Mouse (Mus musculus): ENCODE results near the gene Mov10. TPM values are rescaled to one million over a fixed set of nuclear protein-coding genes. Genes with fewer than 3 reads are reported as not detected.
"Not testable (repeated sequence)": the region's sequence is repeated elsewhere in the genome, so short reads cannot be mapped to it uniquely, and the experiment has no call there.

Gene Mov10
- polyA plus RNA-seq, 1 experiment: 13.5 TPM

DNA sequence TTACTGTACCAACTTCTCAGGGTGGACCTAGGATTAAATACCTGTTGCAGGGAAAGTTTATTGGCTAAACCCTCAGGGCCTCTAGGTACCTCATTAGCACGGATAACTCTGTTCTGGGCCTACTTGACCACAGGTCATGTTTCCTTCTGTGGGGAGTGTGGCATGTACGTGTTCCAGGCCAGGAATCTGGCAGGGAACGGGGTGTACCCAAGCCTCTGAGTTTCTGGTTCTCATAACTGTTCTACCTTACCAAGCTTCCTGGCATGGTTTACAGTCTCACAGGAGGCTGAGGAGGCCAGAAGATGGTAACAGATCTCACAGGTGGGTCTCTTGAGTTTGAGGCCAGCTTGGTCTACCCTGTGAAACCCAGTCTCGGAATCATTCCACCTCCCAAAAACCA lies 28.2 kb upstream of the Mov10 start:
- no peak for DNase-seq
- TF ChIP-seq POLR2A (IDR thresholded peaks at IDR 0.05; ENCODE audit: borderline replicate concordance, extremely low read depth, low read depth, low read length) (no peak), CTCF (IDR thresholded peaks at IDR 0.05; ENCODE audit: insufficient read depth, low read length) (no peak)
- no peak overlapping the region for H3K4me3 ChIP-seq (replicated peaks; ENCODE audit: extremely low read depth, low read depth, low read length)
- WGBS: 81% methylated on average over 4 of the region's 4 CpGs
- peaks cover 4% of the 10 kb centered on the region; the same call in 1 of the 2 replicates for H3K4me1 ChIP-seq (ENCODE audit: control insufficient read depth, insufficient read depth, low read length)

DNA sequence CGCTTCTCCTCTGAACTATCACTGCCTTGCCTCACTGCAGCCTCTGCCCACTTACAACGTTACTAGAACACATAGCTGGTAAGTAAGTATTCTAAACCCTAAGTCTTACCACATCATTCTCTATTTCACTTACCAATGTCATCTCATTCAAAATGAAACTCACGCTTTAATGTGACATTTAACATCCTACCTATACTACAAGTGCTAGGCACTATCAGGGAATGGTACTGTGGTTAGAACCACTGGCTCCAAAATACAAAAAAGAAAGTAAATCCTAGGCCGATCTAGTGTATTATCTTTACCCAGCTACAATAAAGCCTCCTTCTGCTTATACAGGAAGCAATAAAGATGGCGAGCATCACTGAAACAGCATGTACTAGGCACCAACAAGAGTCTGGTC lies 22.7 kb upstream of the Mov10 start:
- no peak overlapping the region for H3K4me3 ChIP-seq (replicated peaks; ENCODE audit: extremely low read depth, low read depth, low read length)
- no peaks in the 10 kb centered on the region for H3K4me1 ChIP-seq (ENCODE audit: control insufficient read depth, insufficient read depth, low read length)
- no peak for TF ChIP-seq CTCF (IDR thresholded peaks at IDR 0.05; ENCODE audit: insufficient read depth, low read length)
- TF ChIP-seq POLR2A (IDR thresholded peaks at IDR 0.05; ENCODE audit: borderline replicate concordance, extremely low read depth, low read depth, low read length): no peak
- WGBS: 93% methylated on average over 5 of the region's 5 CpGs
- no peak for DNase-seq

DNA sequence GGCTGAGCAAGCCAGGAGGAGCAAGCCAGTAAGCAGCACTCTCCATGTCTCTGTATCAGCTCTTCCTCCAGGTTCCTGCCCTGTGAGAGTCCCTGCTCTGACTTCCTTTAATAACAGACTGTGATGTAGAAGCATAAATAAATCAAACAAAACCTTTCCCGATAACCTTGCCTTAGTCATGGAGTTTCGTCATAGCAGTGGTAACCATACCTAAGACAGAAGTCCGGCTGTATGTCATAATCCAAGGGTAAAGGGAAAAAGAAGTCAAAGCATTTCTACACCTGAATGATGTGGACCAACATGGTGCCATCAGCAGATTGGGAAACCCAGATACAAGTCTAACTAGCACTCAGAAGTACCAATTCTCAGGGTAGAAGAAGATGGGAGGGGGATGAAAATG lies 17.4 kb upstream of the Mov10 start:
- TF ChIP-seq CTCF (IDR thresholded peaks at IDR 0.05; ENCODE audit: insufficient read depth, low read length) (no peak), POLR2A (IDR thresholded peaks at IDR 0.05; ENCODE audit: borderline replicate concordance, extremely low read depth, low read depth, low read length) (no peak)
- no peaks in the 10 kb centered on the region for H3K4me1 ChIP-seq (ENCODE audit: control insufficient read depth, insufficient read depth, low read length)
- 87% methylated on average over 3 of the region's 3 CpGs for WGBS

GRCm38 (mm10) chr3:104822413-104822812 lies 4.0 kb upstream of the Mov10 start:
- WGBS: 89% methylated on average over 3 of the region's 3 CpGs
- Histone ChIP-seq H3K4me1 (ENCODE audit: control insufficient read depth, insufficient read depth, low read length) (peaks cover 7% of the 10 kb centered on the region), H3K4me3 (replicated peaks; ENCODE audit: extremely low read depth, low read depth, low read length) (no peak overlapping the region)
- TF ChIP-seq POLR2A (IDR thresholded peaks at IDR 0.05; ENCODE audit: borderline replicate concordance, extremely low read depth, low read depth, low read length): no peak
- TF ChIP-seq CTCF (IDR thresholded peaks at IDR 0.05; ENCODE audit: insufficient read depth, low read length): no peak
- DNase-seq: no peak

More for the DNA sequence above, 17.4 kb upstream of the Mov10 start:
- no peak for DNase-seq
- H3K4me3 ChIP-seq (replicated peaks; ENCODE audit: extremely low read depth, low read depth, low read length): no peak overlapping the region

- Histone ChIP-seq H3K4me1 (ENCODE audit: control insufficient read depth, insufficient read depth, low read length) (peaks cover 9% of the 10 kb centered on the region), H3K4me3 (replicated peaks; ENCODE audit: extremely low read depth, low read depth, low read length) (no peak overlapping the region)
- WGBS: 46% methylated on average over 1 of the region's 1 CpGs
- DNase-seq: no peak
- TF ChIP-seq CTCF (IDR thresholded peaks at IDR 0.05; ENCODE audit: insufficient read depth, low read length) (no peak), POLR2A (IDR thresholded peaks at IDR 0.05; ENCODE audit: borderline replicate concordance, extremely low read depth, low read depth, low read length) (no peak)
Observed at GRCm38 (mm10) chr3:104820426-104820825, 2.1 kb upstream of the Mov10 start.

DNA sequence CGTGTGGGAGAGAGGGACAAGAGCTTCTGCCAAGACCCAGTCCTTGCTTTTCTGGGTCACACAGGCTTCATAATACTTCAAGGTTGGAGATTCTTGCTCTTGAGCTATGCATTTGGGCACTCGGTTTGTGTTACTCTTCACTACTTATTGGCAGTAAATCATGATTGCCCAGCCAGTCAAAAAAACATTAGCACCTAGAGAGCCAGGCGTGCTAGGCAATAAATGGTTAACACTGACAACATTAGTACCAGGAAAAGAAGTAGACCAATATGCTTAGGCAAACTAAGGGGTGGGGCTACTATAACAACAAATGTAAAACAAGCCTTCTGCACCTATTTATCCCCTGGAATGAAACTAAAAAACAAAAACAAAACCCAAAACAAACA lies 379 bp upstream of the Mov10 start:
- peak overlapping the region; percentile 97 for H3K4me3 ChIP-seq (replicated peaks; ENCODE audit: extremely low read depth, low read depth, low read length)
- WGBS: 3% methylated on average over 3 of the region's 3 CpGs

GRCm38 (mm10) chr3:104817481-104817990 lies 827 bp downstream of the Mov10 start:
- peak; percentile 69 for DNase-seq
- peak overlapping the region; percentile 97 for H3K4me3 ChIP-seq (replicated peaks; ENCODE audit: extremely low read depth, low read depth, low read length)
- 0 out of 2 replicates have a peak, but pooled peaks have one; percentile 7 for TF ChIP-seq POLR2A (IDR thresholded peaks at IDR 0.05; ENCODE audit: borderline replicate concordance, extremely low read depth, low read depth, low read length)
- no peak for TF ChIP-seq CTCF (IDR thresholded peaks at IDR 0.05; ENCODE audit: insufficient read depth, low read length)

More for the DNA sequence above, 379 bp upstream of the Mov10 start:
- DNase-seq: no peak
- no peak for TF ChIP-seq POLR2A (IDR thresholded peaks at IDR 0.05; ENCODE audit: borderline replicate concordance, extremely low read depth, low read depth, low read length)
- TF ChIP-seq CTCF (IDR thresholded peaks at IDR 0.05; ENCODE audit: insufficient read depth, low read length): no peak
- peaks cover 9% of the 10 kb centered on the region for H3K4me1 ChIP-seq (ENCODE audit: control insufficient read depth, insufficient read depth, low read length)

DNA sequence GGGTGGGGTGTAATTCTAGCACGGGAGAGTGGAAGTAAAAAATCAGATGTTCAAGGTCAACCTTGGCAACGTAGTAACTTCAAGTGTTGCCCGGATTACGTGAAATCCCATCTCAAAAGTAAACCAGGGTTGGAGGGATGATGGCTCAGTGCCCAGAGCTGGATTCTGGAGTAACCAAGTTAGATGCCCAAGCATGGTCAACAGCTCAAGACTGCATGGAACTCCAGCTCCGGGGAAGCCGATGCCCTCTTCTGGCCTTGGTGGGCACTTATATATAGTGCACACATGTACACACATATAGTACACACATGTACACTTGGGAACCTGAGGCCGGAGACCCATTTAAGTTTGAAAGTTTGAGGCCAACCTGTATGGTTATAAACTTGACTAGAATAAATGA lies 2.2 kb downstream of the Mov10 start:
- Histone ChIP-seq H3K4me3 (replicated peaks; ENCODE audit: extremely low read depth, low read depth, low read length) (no peak overlapping the region), H3K4me1 (ENCODE audit: control insufficient read depth, insufficient read depth, low read length) (peaks cover 9% of the 10 kb centered on the region)
- DNase-seq: no peak
- TF ChIP-seq POLR2A (IDR thresholded peaks at IDR 0.05; ENCODE audit: borderline replicate concordance, extremely low read depth, low read depth, low read length): no peak
- no peak for TF ChIP-seq CTCF (IDR thresholded peaks at IDR 0.05; ENCODE audit: insufficient read depth, low read length)
- 86% methylated on average over 7 of the region's 7 CpGs for WGBS

More at GRCm38 (mm10) chr3:104817481-104817990, 827 bp downstream of the Mov10 start:
- under 1% methylated on average over 44 of the region's 46 CpGs for WGBS
- peaks cover 9% of the 10 kb centered on the region for H3K4me1 ChIP-seq (ENCODE audit: control insufficient read depth, insufficient read depth, low read length)

DNA sequence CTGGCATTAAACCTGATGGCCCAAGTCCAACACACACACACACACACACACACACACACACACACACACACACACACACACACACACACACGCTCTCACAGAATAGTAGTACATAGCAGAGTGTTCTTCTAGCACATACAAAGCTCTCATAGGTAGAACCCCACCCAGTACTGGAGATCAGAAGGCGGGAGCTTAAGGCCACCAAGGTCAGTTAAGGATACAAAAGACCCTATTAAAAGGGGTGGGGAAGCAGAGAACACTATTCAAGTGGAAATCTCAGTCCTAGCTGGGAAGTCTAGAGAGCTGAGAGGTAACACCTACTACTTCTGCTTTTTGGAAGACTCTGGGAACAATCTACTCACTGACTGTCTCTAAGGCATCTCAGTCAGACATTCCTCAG lies 3.0 kb downstream of the Mov10 start:
- no peak for TF ChIP-seq CTCF (IDR thresholded peaks at IDR 0.05; ENCODE audit: insufficient read depth, low read length)
- TF ChIP-seq POLR2A (IDR thresholded peaks at IDR 0.05; ENCODE audit: borderline replicate concordance, extremely low read depth, low read depth, low read length): no peak
- DNase-seq: no peak
- H3K4me1 ChIP-seq (ENCODE audit: control insufficient read depth, insufficient read depth, low read length): peaks cover 9% of the 10 kb centered on the region
- H3K4me3 ChIP-seq (replicated peaks; ENCODE audit: extremely low read depth, low read depth, low read length): no peak overlapping the region
- 77% methylated on average over 2 of the region's 2 CpGs for WGBS

DNA sequence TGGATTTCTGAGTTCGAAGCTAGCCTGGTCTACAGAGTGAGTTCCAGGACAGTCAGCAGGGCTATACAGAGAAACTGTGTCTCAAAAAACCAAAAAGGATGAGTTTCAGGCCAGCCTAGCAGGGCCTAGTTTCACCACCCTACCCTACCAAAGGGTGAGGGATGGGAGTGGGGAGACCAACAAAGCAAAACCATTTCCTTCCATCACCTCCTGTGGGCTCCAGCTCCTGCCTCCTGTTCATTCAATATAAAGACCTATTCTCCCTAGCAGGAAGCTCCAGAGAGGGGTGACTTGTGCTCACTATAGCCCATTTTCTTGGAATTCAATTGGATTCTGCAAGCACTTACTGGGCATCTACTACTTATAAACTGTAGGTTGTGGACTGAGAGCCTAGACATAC lies 3.6 kb downstream of the Mov10 start:
- Histone ChIP-seq H3K4me3 (replicated peaks; ENCODE audit: extremely low read depth, low read depth, low read length) (no peak overlapping the region), H3K4me1 (ENCODE audit: control insufficient read depth, insufficient read depth, low read length) (peaks cover 9% of the 10 kb centered on the region)
- TF ChIP-seq CTCF (IDR thresholded peaks at IDR 0.05; ENCODE audit: insufficient read depth, low read length) (no peak), POLR2A (IDR thresholded peaks at IDR 0.05; ENCODE audit: borderline replicate concordance, extremely low read depth, low read depth, low read length) (no peak)
- DNase-seq: no peak
- WGBS: 97% methylated on average over 1 of the region's 1 CpGs

GRCm38 (mm10) chr3:104813227-104813626 lies 5.1 kb downstream of the Mov10 start:
- WGBS: 87% methylated on average over 7 of the region's 7 CpGs
- not testable (repeated sequence) for H3K4me1 ChIP-seq (ENCODE audit: control insufficient read depth, insufficient read depth, low read length); H3K4me3 ChIP-seq (replicated peaks; ENCODE audit: extremely low read depth, low read depth, low read length); DNase-seq
